Mouse (Mus musculus) olfactory bulb, adult 2 months (tissue): ENCODE results near the gene Gtf2h5. TPM values are rescaled to one million over a fixed set of nuclear protein-coding genes. Genes with fewer than 3 reads are reported as not detected.

Source experiments
- H3K27ac ChIP-seq: fragments of 200-500 bp; 2 replicates; pipeline ENCODE4 v1.5.1; 2012; ENCODE audit warnings: low read depth, low read length; ENCODE audit not compliant: insufficient read depth
- H3K4me1 ChIP-seq: fragments of 200-500 bp; 2 replicates; pipeline ENCODE4 v1.6.1; 2012; ENCODE audit warnings: low read length; ENCODE audit not compliant: control insufficient read depth, insufficient read depth
- H3K4me3 ChIP-seq: fragments of 200-500 bp; 2 replicates; pipeline ENCODE4 v1.5.1; 2012; ENCODE audit warnings: mild to moderate bottlenecking, low read depth, low read length, moderate library complexity; ENCODE audit not compliant: insufficient read depth
- CTCF ChIP-seq: fragments of 200-500 bp; IDR thresholded peaks from 2 replicates; pipeline ENCODE4 v1.5.1; 2012; ENCODE audit warnings: low read depth, mild to moderate bottlenecking, low read length, moderate library complexity; ENCODE audit not compliant: insufficient read depth
- POLR2A ChIP-seq: fragments of 200-500 bp; IDR thresholded peaks from 2 replicates; pipeline ENCODE4 v1.6.1; 2012; ENCODE audit warnings: mild to moderate bottlenecking, low read depth, low read length, moderate library complexity; ENCODE audit not compliant: insufficient read depth
- WGBS: fragments of 180-500 bp; shearing (Covaris S2); methylation state at CpG from one replicate; pipeline ENCODE4 v1.1.7; 2018; 5-methylcytosine and 5-hydroxymethylcytosine counted together
- polyA plus RNA-seq: library from polyadenylated mRNA; stranded (reverse); fragments of >200 nt; gene quantifications from 2 replicates; pipeline ENCODE4 v1.2.4, GENCODE M21; 2012; ENCODE audit warnings: low replicate concordance; ENCODE audit not compliant: missing spikeins, insufficient read depth, insufficient read length

The Gtf2h5 gene
- polyA plus RNA-seq, 1 experiment = not detected

DNA sequence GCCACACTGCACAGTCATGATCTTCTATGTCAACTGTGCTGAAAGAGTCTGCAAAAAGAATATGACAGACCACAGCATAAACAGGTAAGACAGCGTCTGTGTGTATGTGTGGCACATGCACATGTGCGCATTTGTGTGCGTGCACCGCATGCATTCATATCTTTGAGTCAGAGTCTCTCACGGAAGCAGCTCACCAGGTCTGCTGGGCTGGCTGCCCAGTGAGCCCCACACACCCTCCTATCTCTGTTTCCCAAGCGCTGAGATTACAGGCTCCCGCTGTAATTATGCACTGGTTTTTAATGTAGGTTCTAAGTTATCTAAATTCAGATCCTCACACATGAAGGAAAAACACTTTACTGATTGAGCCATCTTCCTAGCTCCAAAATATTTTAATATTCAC is 12.0 kb upstream of the Gtf2h5 start:
- WGBS = 92% methylated on average over 7 of the region's 7 CpGs
- H3K4me3 ChIP-seq = no peak overlapping the region
- TF ChIP-seq CTCF = no peak
- H3K4me1 ChIP-seq = no peaks in the 10 kb centered on the region
- H3K27ac ChIP-seq = no peak overlapping the region

DNA sequence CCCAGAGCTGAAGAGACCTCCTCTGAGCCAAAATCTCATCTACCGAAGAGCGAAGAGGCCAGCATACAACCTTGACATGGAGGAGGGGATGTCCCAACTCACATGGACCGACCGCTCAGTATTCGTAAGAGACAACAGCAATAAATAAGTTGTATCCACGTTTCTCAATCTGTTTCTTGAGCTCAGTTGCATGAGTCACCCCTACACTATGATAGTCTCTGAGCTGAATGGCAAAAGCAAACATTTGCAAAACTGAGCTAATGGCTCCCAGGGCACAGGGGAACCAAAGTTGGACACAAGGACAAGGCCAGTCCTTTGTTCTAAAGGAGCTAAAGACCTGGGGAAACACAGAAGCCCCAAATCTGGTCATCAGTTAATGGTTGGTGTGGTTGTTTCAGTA is 9.7 kb upstream of the Gtf2h5 start:
- Histone ChIP-seq H3K4me3 (no peak overlapping the region), H3K4me1 (no peaks in the 10 kb centered on the region), H3K27ac (no peak overlapping the region)
- WGBS = 94% methylated on average over 6 of the region's 6 CpGs
- TF ChIP-seq POLR2A (no peak), CTCF (no peak)

GRCm38 (mm10) chr17:6073405-6073804 is 6.2 kb upstream of the Gtf2h5 start:
- no peak overlapping the region for H3K27ac ChIP-seq
- 91% methylated on average over 7 of the region's 7 CpGs for WGBS
- no peak overlapping the region for H3K4me3 ChIP-seq
- no peaks in the 10 kb centered on the region for H3K4me1 ChIP-seq
- TF ChIP-seq CTCF (no peak), POLR2A (no peak)

DNA sequence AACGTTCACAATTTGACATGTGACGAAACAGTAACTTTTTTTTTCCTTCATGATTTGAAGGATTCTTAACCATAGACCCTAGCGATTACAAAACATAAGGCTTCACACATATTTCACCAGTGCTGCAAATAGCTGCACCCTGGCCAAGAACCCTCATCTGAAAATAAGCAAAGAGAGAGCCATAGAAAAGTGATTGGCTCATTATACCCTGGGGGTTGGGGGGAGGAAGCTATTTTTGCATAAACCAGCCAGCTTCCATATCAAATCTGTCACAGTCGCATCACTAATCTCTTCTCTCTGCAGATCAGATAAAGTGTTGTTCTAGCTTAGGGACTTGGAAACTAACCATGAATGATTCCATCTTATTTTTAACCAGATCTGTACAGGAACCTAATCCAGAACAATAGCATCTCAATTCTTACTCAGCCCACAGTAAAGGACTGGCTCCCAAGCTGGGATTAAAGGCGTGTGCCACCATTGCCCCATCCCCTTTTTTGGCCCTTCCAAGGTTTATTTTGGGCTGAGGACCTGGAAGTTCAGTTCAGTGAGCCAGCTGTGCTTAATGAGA is 3.8 kb downstream of the Gtf2h5 start:
- Histone ChIP-seq H3K4me1 (peaks cover 5% of the 10 kb centered on the region; the same call in 1 of the 2 replicates), H3K27ac (no peak overlapping the region), H3K4me3 (no peak overlapping the region)
- TF ChIP-seq CTCF (no peak), POLR2A (no peak)
- WGBS = 76% methylated on average over 5 of the region's 5 CpGs

DNA sequence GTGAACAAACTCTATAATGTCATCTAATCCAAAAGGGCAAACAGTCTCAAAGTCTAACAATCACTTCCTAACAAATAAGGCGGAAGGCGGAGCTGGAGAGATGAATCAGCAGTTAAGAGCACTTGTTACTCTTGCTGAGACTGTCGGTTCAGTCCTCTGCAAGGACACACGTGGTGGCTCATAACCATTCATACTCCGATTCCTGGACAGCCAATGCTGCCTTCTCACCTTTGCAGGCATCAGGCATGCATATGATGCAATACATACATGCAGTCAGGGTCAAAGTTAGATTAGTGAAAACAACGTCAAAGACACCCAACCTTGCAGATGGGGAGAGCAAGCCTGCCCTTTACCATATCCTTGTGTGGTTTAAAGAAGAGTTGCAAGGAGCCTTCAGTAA is 12.0 kb downstream of the Gtf2h5 start:
- no peak for TF ChIP-seq POLR2A
- TF ChIP-seq CTCF = no peak
- Histone ChIP-seq H3K4me1 (no peaks in the 10 kb centered on the region), H3K27ac (no peak overlapping the region), H3K4me3 (no peak overlapping the region)
- 80% methylated on average over 6 of the region's 6 CpGs for WGBS

- Histone ChIP-seq H3K4me1 (no peaks in the 10 kb centered on the region), H3K27ac (no peak overlapping the region), H3K4me3 (no peak overlapping the region)
- TF ChIP-seq CTCF (no peak), POLR2A (no peak)
Measured at GRCm38 (mm10) chr17:6095579-6095978, 16.0 kb downstream of the Gtf2h5 start.

GRCm38 (mm10) chr17:6097884-6098283 is 18.3 kb downstream of the Gtf2h5 start:
- TF ChIP-seq CTCF (peak; percentile 58), POLR2A (no peak)
- Histone ChIP-seq H3K4me3 (no peak overlapping the region), H3K27ac (no peak overlapping the region), H3K4me1 (no peaks in the 10 kb centered on the region)
- 22% methylated on average over 4 of the region's 4 CpGs for WGBS

- H3K4me1 ChIP-seq = no peaks in the 10 kb centered on the region
- no peak overlapping the region for H3K27ac ChIP-seq
- WGBS = 95% methylated on average over 3 of the region's 3 CpGs
- no peak overlapping the region for H3K4me3 ChIP-seq
- TF ChIP-seq CTCF = no peak
- no peak for TF ChIP-seq POLR2A
Measured at GRCm38 (mm10) chr17:6102287-6102686, 22.7 kb downstream of the Gtf2h5 start.

DNA sequence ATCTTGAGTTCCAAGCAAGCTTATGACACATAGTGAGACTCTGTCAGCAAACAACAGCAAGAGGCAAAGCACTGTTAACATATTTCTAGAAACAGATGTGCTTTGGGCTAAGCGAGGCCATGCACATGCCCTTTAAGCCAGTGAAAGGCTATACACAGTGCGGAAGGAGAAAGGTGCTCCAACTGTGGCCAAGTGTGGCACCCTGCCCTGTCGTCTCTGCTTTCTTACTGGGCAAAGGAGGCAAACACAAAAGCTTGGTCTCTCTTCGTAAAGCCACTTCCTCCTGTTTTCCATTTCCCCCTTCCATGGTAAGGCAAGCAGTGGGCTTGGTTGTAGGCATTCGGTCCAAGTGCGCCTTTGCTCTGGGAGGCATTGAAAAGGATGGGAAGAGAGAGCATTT is 24.0 kb downstream of the Gtf2h5 start:
- Histone ChIP-seq H3K27ac (no peak overlapping the region), H3K4me1 (no peaks in the 10 kb centered on the region), H3K4me3 (no peak overlapping the region)
- TF ChIP-seq POLR2A (no peak), CTCF (no peak)
- 73% methylated on average over 6 of the region's 6 CpGs for WGBS

- WGBS = under 1% methylated on average over 54 of the region's 76 CpGs
- H3K4me3 ChIP-seq = peak within 1 kb of the TSS; percentile 100
Measured at GRCm38 (mm10) chr17:6106361-6107014, 26.9 kb downstream of the Gtf2h5 start, which contains the start of gene Tulp4. TSS of gene Tulp4 (plus strand) at chr17:6106437.

More at GRCm38 (mm10) chr17:6106361-6107014, 26.9 kb downstream of the Gtf2h5 start, which contains the start of gene Tulp4:
- TF ChIP-seq POLR2A (peak; percentile 79), CTCF (no peak)
- Histone ChIP-seq H3K27ac (peak within 1 kb of the TSS; percentile 100), H3K4me1 (peaks cover 2% of the 10 kb centered on the region; the same call in 1 of the 2 replicates)
